Mouse (Mus musculus): Measurements from ENCODE around the gene Tmem50a. TPM values are rescaled to one million over a fixed set of nuclear protein-coding genes. Genes with fewer than 3 reads are reported as not detected.

Tmem50a gene
- 77.1 and 77.4 TPM in 2 replicates for polyA plus RNA-seq (2012; rRNA removed)

DNA sequence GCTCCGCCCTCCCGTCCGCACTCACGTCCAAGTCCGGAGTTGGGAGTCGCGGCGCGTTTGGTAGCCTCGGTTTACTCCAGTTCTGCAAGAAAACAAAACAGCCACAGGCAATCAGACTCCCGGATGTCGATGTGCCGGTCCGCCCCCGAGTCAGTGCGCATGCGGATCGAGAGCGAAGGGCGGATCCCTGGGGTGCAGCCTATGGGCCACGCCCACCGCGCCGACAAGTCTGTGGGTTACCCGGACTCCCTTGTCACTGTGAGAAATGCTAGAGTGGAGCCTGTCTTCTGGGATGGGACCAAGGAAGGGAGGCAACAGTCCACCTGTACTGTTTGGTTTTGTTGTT, at the start of gene Tmem50a:
Gene Tmem50a (minus strand): TSS at position 161 of the 346 bp plus-strand sequence.
- whole genome bisulfite sequencing, result under 1% methylated on average over 25 of the region's 25 CpGs
- DNase-seq (ENCODE audit: low read depth, low spot score), result peak; percentile 87

DNA sequence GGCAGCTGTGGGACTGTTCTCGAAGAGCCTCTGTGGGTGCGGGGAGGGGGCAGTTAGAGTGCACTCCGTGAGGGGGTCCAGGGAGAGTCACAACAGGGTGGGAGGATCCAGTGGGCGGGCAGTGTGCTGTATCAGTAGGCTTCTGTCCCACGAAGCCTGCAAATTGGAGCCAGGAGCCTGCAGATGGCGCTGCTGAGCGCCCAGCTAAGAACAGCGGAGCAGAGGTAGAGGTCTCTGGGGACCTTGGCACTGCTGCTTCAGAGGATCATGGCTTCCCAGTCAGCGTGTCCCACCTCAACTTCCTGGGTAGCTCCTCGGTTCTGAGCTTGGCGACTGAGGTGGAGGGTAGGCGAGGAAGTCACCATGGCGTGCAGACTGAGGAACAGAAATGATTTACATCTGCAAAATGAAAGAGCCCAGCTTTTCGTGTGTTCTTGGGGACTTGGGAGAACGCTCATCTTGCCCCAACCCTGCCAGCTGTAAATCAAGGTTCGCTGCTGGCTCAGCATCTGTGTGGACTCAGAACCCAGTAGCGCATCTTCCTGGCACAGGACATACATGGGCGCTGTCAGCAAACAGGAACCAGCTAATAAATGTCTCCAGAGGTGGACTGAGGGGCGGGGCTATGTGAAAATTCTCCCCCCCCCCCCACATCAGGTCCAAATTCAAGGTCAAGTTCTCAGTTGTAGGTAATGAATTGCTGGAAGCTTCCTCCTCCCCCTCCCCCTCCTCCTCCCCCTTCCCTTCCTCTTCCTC, 48.4 kb upstream of the Tmem50a start:
- 10% methylated on average over 19 of the region's 19 CpGs for WGBS
- DNase-seq (ENCODE audit: low read depth, low spot score), result no peak

DNA sequence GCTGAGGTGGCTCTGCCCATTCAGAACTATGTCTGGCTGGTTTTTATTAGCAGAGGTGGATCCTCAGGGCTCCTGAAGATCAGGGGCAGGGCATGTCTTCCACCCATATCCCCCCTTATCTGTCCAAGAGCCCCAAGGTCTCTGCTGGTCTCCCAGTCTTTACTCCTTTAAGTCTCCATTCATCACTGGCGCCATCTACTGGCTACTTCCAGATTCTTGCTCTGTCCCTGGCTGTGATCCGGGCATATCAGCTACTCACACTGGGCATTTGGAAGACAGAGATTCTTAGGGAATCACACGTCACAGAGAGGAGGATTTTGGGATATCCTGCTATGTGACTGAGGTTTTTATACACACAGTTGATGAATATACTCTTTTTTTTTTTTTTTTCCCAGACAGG, 41.5 kb upstream of the Tmem50a start:
- 12% methylated on average over 3 of the region's 3 CpGs for WGBS
- peak; percentile 54 for DNase-seq (ENCODE audit: low read depth, low spot score)

GRCm38 (mm10) chr4:134955845-134956244, 41.0 kb upstream of the Tmem50a start:
- WGBS, result 37% methylated on average over 3 of the region's 3 CpGs

DNA sequence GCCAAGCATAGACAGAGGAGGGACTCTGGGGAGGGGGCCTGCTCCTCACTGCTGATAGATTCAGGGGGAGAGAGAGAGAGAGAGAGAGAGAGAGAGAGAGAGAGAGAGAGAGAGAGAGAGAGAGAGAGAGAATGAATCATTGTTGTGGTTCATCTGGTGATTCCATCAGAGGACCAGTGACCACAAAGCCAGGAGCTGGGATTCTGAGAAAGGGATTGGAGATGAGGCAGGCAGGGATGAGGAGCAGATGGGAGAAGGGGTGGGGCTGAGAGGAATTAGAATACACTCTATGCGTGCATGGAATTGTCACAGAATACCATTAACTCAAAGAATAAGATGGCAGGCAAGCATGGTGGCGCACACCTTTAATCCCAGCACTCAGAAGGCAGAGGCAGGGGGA, 40.4 kb upstream of the Tmem50a start:
- WGBS, result 95% methylated on average over 2 of the region's 2 CpGs
- no peak for DNase-seq (ENCODE audit: low read depth, low spot score)

More at GRCm38 (mm10) chr4:134955845-134956244, 41.0 kb upstream of the Tmem50a start:
- DNase-seq (ENCODE audit: low read depth, low spot score), result no peak

DNA sequence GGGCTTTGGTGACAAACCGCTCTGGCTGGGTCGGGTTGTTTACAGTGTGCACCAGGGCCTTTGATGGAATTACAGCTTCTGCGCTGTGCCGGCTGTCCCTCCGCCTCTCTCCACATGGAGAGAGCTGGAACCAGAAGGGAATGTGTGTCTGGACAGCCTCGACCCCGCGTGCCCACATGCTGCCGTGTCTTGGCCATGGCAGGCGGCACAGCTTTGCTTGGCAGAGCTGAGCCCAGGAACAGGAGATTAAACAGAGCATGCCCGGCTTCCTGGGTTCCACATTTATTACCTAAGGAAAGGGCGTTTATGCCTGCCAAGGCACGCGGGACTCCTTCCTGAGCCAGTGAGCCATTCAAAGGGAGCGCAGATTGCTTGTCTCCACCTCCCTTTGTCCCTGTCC, 39.6 kb upstream of the Tmem50a start:
- no peak for DNase-seq (ENCODE audit: low read depth, low spot score)
- WGBS, result 10% methylated on average over 15 of the region's 15 CpGs

GRCm38 (mm10) chr4:134950518-134951091, 35.8 kb upstream of the Tmem50a start:
- no peak for DNase-seq (ENCODE audit: low read depth, low spot score)
- 10% methylated on average over 11 of the region's 11 CpGs for WGBS

GRCm38 (mm10) chr4:134946024-134946744, 31.4 kb upstream of the Tmem50a start:
- WGBS, result 3% methylated on average over 17 of the region's 17 CpGs
- DNase-seq (ENCODE audit: low read depth, low spot score), result no peak

GRCm38 (mm10) chr4:134943758-134944538, 29.1 kb upstream of the Tmem50a start:
- WGBS, result 42% methylated on average over 27 of the region's 27 CpGs
- DNase-seq (ENCODE audit: low read depth, low spot score), result no peak

- DNase-seq (ENCODE audit: low read depth, low spot score), result no peak
- 33% methylated on average over 9 of the region's 9 CpGs for WGBS
These were observed 25.1 kb upstream of the Tmem50a start for GRCm38 (mm10) chr4:134939900-134940299.

- 41% methylated on average over 17 of the region's 17 CpGs for WGBS
These were observed 22.7 kb upstream of the Tmem50a start for GRCm38 (mm10) chr4:134937240-134938176.

DNA sequence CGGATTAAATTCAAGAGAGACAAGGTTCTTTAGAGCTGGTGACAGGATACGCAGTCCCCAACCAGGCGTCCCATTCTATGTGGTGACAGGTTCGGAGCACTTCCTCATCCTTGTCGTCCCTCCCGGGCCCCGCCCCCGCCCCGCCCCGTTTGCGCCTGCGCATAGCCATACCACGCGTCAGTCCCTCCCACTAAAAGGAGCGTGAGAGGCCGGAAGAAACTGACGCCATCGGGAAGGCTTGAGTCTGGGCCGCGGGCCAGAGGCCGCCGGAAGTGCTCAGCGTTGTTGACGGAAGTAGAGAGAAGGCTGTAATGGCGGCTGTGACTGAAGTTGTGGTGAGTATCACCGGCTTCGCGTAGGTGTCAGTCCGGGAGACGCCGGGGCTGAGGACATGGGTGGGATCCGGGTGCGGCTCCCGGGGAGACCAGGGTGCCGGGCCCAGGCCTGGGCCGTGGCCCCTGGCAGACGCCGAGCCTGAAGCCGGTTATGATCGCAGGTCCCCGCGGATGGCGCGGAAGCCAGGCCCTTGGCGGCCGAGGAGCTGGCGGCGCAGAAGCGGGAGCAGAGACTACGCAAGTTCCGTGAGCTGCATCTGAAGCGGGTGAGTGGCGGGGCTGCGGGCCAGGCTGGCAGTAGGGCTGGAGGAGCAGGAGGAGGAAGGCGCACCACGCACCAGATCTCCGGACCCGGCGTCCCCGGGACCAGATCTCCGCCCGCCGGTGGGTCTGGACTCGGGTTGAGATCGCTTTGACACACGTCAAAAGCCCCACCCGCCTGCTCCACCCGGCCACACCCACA, 16.1 kb upstream of the Tmem50a start, which contains the start of gene Syf2:
Gene Syf2 (plus strand): TSS at position 215 of the 798 bp plus-strand sequence.
- WGBS, result under 1% methylated on average over 68 of the region's 68 CpGs
- peak; percentile 84 for DNase-seq (ENCODE audit: low read depth, low spot score)

More at GRCm38 (mm10) chr4:134937240-134938176, 22.7 kb upstream of the Tmem50a start:
- no peak for DNase-seq (ENCODE audit: low read depth, low spot score)

DNA sequence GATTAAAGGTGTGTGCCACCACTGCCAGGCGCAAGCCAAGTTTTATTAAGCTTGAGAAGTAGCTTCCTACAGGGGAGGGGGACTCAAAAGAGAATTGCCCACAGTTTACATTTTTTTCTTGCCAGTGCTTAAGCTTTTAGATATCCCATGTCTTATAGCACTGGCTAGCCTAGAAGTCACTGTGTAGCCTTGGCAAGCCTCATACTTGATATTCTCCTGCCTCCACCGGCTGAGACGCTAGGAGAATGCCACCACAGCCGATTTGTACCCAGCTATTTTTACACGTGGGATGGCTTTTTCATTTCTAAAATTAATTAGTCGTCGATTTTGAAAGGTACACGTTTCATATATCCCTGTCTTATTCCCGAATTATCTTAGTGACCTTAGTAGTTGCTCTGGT, 15.4 kb upstream of the Tmem50a start:
- 20% methylated on average over 9 of the region's 9 CpGs for WGBS
- DNase-seq (ENCODE audit: low read depth, low spot score), result no peak

- no peak for DNase-seq (ENCODE audit: low read depth, low spot score)
- WGBS, result 64% methylated on average over 4 of the region's 4 CpGs
These were observed 14.7 kb upstream of the Tmem50a start for GRCm38 (mm10) chr4:134929536-134929935.

DNA sequence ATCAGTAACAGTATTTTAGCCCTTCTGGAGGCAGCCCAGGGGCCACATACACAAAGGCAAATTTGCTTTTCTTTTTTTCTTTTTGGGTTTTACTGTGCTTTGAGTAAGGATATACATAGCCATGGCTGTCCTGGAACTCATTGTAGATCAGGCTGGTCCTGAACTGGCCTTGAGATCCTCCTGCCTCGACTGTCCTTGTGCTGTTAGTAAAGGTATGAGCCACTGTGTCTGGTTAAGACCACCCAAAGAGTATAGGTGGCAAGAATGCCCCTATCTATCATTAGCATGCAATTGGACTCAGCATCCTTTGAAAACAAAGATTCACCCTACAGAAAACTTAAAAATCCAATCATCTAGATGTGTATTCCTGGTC, 13.6 kb upstream of the Tmem50a start:
- WGBS, result 59% methylated on average over 1 of the region's 1 CpGs
- DNase-seq (ENCODE audit: low read depth, low spot score), result no peak

DNA sequence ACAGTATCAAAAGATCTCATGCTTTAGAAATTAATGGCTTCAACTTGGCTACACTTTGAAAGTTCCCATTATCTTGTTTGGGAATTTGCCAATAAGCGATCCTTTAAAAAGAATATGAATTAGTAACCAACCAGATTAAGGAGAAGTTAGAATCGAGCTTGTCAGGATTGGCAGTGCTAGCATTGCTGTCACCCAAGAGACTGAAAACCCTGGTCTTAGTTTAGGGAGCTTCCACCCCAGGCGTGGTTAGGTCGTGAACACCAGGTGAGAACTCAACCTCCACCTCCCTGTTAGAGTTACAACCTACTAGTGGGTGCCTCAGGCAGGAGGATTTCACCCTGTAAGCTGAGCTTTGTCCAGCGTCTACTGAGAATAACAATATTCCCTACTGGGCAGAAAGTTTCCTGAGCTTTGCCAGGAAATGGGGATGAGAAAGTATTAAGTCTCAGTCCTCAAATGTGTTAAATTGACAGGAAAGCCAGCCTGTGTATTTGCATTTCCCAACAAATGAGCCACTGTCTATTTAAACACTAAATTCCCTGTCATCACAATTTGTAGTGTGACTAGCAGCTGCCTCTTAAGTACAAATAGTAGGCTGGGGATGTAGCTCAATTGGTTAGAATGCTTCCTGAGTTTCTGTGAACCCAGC, 13.1 kb upstream of the Tmem50a start:
- no peak for DNase-seq (ENCODE audit: low read depth, low spot score)
- 56% methylated on average over 5 of the region's 5 CpGs for WGBS

DNA sequence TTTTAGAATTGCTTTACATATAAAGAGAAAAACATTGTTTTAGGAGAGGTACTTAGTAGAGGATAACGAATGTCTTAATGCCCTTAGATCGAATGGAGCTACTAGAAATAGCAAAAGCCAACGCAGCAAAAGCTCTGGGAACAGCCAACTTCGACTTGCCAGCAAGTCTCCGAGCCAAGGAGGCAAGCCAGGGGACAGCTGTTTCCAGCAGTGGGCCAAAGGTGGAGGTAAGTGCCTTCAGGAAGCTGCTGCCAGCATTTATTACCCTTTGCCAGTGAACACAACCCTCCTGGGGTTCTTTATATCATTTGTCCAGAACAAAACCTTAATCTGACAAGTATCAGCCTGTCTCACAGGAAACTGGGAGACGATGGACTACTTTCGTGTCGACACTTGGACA, 10.4 kb upstream of the Tmem50a start:
- no peak for DNase-seq (ENCODE audit: low read depth, low spot score)
- 15% methylated on average over 8 of the region's 8 CpGs for WGBS

All from large intestine, adult 2 months (tissue).